Mouse (Mus musculus) thymus, adult 2 months (tissue): ENCODE data around the gene Ube2t. TPM values are rescaled to one million over a fixed set of nuclear protein-coding genes. Genes with fewer than 3 reads are reported as not detected.

Experiments
- DNase-seq: peaks from one replicate; pipeline ENCODE4 v3.0.0; 2021
- H3K27ac ChIP-seq: fragments of 200-500 bp; 2 replicates; pipeline ENCODE4 v1.5.1; 2012; ENCODE audit warnings: low read length, control low read depth; ENCODE audit not compliant: control insufficient read depth, insufficient read depth
- H3K27me3 ChIP-seq: fragments of 200-500 bp; 2 replicates; pipeline ENCODE4 v1.6.1; 2012; ENCODE audit warnings: mild to moderate bottlenecking, low read length, moderate library complexity, mixed read lengths; ENCODE audit not compliant: control insufficient read depth, insufficient read depth
- H3K36me3 ChIP-seq: fragments of 200-500 bp; 2 replicates; pipeline ENCODE4 v1.6.1; 2012; ENCODE audit warnings: mild to moderate bottlenecking, low read length, moderate library complexity; ENCODE audit not compliant: control insufficient read depth, insufficient read depth
- H3K4me1 ChIP-seq: fragments of 200-500 bp; replicated peaks from 2 replicates; pipeline ENCODE4 v1.6.1; 2012; ENCODE audit warnings: low read length; ENCODE audit not compliant: control insufficient read depth, insufficient read depth
- H3K4me3 ChIP-seq: fragments of 200-500 bp; 2 replicates; pipeline ENCODE4 v1.5.1; 2012; ENCODE audit warnings: mild to moderate bottlenecking, low read length, control low read depth, moderate library complexity; ENCODE audit not compliant: control insufficient read depth, insufficient read depth
- CTCF ChIP-seq: fragments of 200-500 bp; IDR thresholded peaks from 2 replicates; pipeline ENCODE4 v1.5.1; 2012; ENCODE audit warnings: mild to moderate bottlenecking, control low read depth, low read length, moderate library complexity, borderline replicate concordance; ENCODE audit not compliant: control insufficient read depth, poor library complexity, insufficient read depth; ENCODE audit errors: extremely low read depth
- POLR2A ChIP-seq: fragments of 200-500 bp; IDR thresholded peaks from 2 replicates; pipeline ENCODE4 v1.6.1; 2012; ENCODE audit warnings: mild to moderate bottlenecking, low read length, control low read depth, moderate library complexity; ENCODE audit not compliant: control insufficient read depth, poor library complexity, insufficient read depth; ENCODE audit errors: extremely low read depth
- WGBS: fragments of 180-500 bp; shearing (Covaris S2); methylation state at CpG from one replicate; pipeline ENCODE4 v1.1.7; 2018; 5-methylcytosine and 5-hydroxymethylcytosine counted together
- polyA plus RNA-seq: library from polyadenylated mRNA; depleted of rRNA; stranded (reverse); fragments of >200 nt; gene quantifications from 2 replicates; pipeline ENCODE4 v1.2.3, GENCODE M21; 2012; rRNA removed

The Ube2t gene
- 15.1 and 22.9 TPM in 2 replicates for polyA plus RNA-seq

GRCm38 (mm10) chr1:134962053-134962803 is at the start of gene Ube2t:
Ube2t (plus strand) TSS chr1:134962565.
- 2% methylated on average over 50 of the region's 50 CpGs for WGBS
- Histone ChIP-seq H3K4me1 (peaks cover 3% of the 10 kb centered on the region; the same call in 1 of the 2 replicates), H3K27me3 (no peaks in the 10 kb centered on the region), H3K4me3 (peak within 1 kb of the TSS; percentile 65), H3K27ac (no peak within 1 kb of the TSS), H3K36me3 (no peaks in the 10 kb centered on the region)
- peak; percentile 58; the same call in 1 of the 2 replicates for TF ChIP-seq CTCF
- peak; percentile 83; the same call in 1 of the 2 replicates for TF ChIP-seq POLR2A
- DNase-seq: peak; percentile 98

- no peaks in the 10 kb centered on the region for H3K36me3 ChIP-seq
- no peak for DNase-seq
- H3K4me1 ChIP-seq: no peaks in the 10 kb centered on the region
- H3K27ac ChIP-seq: no peak overlapping the region
- H3K4me3 ChIP-seq: no peak overlapping the region
- no peaks in the 10 kb centered on the region for H3K27me3 ChIP-seq
- 98% methylated on average over 4 of the region's 4 CpGs for WGBS
- TF ChIP-seq POLR2A (no peak), CTCF (no peak)
Observed at GRCm38 (mm10) chr1:134913535-134913934, 48.8 kb upstream of the Ube2t start.

- Histone ChIP-seq H3K27me3 (no peaks in the 10 kb centered on the region), H3K4me3 (no peak overlapping the region), H3K4me1 (no peaks in the 10 kb centered on the region), H3K27ac (no peak overlapping the region), H3K36me3 (no peaks in the 10 kb centered on the region)
- TF ChIP-seq POLR2A: no peak
- DNase-seq: no peak
- 91% methylated on average over 4 of the region's 4 CpGs for WGBS
Observed at GRCm38 (mm10) chr1:134915421-134915820, 46.9 kb upstream of the Ube2t start.

GRCm38 (mm10) chr1:134919010-134919409 is 43.4 kb upstream of the Ube2t start:
- Histone ChIP-seq H3K27ac (no peak overlapping the region), H3K4me1 (no peaks in the 10 kb centered on the region), H3K36me3 (no peaks in the 10 kb centered on the region), H3K27me3 (no peaks in the 10 kb centered on the region), H3K4me3 (no peak overlapping the region)
- no peak for DNase-seq
- TF ChIP-seq POLR2A: no peak
- TF ChIP-seq CTCF: no peak
- WGBS: 93% methylated on average over 6 of the region's 6 CpGs

- TF ChIP-seq POLR2A (no peak), CTCF (no peak)
- no peak overlapping the region for H3K4me3 ChIP-seq
- WGBS: 93% methylated on average over 7 of the region's 7 CpGs
- no peaks in the 10 kb centered on the region for H3K36me3 ChIP-seq
- no peak for DNase-seq
- H3K4me1 ChIP-seq: peaks cover 4% of the 10 kb centered on the region; the same call in 1 of the 2 replicates
- H3K27ac ChIP-seq: no peak overlapping the region
- H3K27me3 ChIP-seq: no peaks in the 10 kb centered on the region
Observed at GRCm38 (mm10) chr1:134932431-134932830, 29.9 kb upstream of the Ube2t start.

- DNase-seq: no peak
- Histone ChIP-seq H3K4me3 (no peak overlapping the region), H3K4me1 (no peaks in the 10 kb centered on the region), H3K27ac (no peak overlapping the region), H3K27me3 (no peaks in the 10 kb centered on the region), H3K36me3 (no peaks in the 10 kb centered on the region)
- no peak for TF ChIP-seq POLR2A
- no peak for TF ChIP-seq CTCF
- WGBS: 90% methylated on average over 6 of the region's 6 CpGs
Observed at GRCm38 (mm10) chr1:134936335-134936734, 26.0 kb upstream of the Ube2t start.

- no peak overlapping the region for H3K4me3 ChIP-seq
- no peaks in the 10 kb centered on the region for H3K36me3 ChIP-seq
- 92% methylated on average over 1 of the region's 1 CpGs for WGBS
- H3K4me1 ChIP-seq: no peaks in the 10 kb centered on the region
- no peak for DNase-seq
- TF ChIP-seq POLR2A: no peak
- TF ChIP-seq CTCF: no peak
- H3K27ac ChIP-seq: no peak overlapping the region
- H3K27me3 ChIP-seq: no peaks in the 10 kb centered on the region
Observed at GRCm38 (mm10) chr1:134938233-134938632, 24.1 kb upstream of the Ube2t start.

GRCm38 (mm10) chr1:134940863-134941262 is 21.5 kb upstream of the Ube2t start:
- no peak for DNase-seq
- Histone ChIP-seq H3K27me3 (no peaks in the 10 kb centered on the region), H3K4me3 (no peak overlapping the region), H3K27ac (no peak overlapping the region), H3K4me1 (no peaks in the 10 kb centered on the region), H3K36me3 (no peaks in the 10 kb centered on the region)
- WGBS: 86% methylated on average over 4 of the region's 4 CpGs
- TF ChIP-seq POLR2A (no peak), CTCF (no peak)
